Mouse (Mus musculus): ENCODE measurements around the gene Sod1. TPM values are rescaled to one million over a fixed set of nuclear protein-coding genes. Genes with fewer than 3 reads are reported as not detected.

Sod1 gene
- polyA plus RNA-seq, 1 experiment: 1,226 TPM

DNA sequence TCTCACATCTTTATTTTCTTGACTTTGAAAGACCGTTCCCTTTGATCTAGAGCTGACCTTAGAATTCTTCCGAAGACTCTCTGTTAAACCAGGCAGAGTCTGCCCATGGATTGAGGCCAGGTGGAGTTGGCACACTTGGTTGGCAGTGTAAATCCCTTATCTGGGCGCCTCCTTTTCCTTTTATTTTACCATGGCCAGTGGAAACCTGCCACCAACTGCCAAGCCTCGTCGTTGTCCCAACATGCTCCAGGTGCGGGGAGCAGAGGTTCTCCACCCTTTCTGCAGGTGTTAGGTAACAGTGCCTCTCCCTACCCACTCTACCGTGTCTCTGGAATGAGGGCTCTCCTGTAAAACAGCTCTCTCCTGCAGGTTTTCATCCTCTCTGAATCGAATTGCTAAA is 38.9 kb upstream of the Sod1 start:
- no peaks in the 10 kb centered on the region for H3K36me3 ChIP-seq (ENCODE audit: control insufficient read depth, insufficient read depth, low read length)
- 62% methylated on average over 8 of the region's 8 CpGs for WGBS
- H3K27me3 ChIP-seq (replicated peaks; ENCODE audit: control insufficient read depth, insufficient read depth, low read length): no peaks in the 10 kb centered on the region
- DNase-seq: peak; percentile 21
- H3K27ac ChIP-seq (ENCODE audit: insufficient read depth, low read depth, low read length): no peak overlapping the region; the same call in 1 of the 2 replicates
- no peak for TF ChIP-seq POLR2A (IDR thresholded peaks at IDR 0.05; ENCODE audit: low read depth, low read length)
- no peak for TF ChIP-seq CTCF (conservative IDR thresholded peaks at IDR 0.05; ENCODE audit: insufficient read depth, insufficient read length, low read depth, low read length)
- H3K4me1 ChIP-seq (ENCODE audit: control insufficient read depth, insufficient read depth, low read length): no peaks in the 10 kb centered on the region
- no peak overlapping the region for H3K4me3 ChIP-seq (ENCODE audit: insufficient read depth, low read depth, low read length)

DNA sequence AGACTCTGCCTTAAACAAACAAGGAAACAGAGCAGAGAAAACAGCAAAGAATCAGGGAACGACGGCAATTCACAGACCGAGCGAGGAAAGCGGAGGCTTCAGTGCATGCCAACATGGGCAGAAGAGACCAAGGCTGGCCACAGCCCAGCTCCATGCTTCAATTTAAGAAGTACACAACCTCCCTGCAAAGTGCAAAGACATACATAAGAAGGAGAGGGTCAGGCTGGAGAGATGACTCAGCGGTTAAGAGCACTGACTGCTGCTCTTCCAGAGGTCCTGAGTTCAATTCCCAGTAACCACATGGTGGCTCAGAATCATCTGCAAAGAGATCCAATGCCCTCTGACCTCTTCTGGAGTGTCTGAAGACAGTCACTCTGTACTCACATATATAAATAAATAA is 36.4 kb upstream of the Sod1 start:
- Histone ChIP-seq H3K4me3 (ENCODE audit: insufficient read depth, low read depth, low read length) (no peak overlapping the region), H3K36me3 (ENCODE audit: control insufficient read depth, insufficient read depth, low read length) (no peaks in the 10 kb centered on the region), H3K27ac (ENCODE audit: insufficient read depth, low read depth, low read length) (no peak overlapping the region), H3K27me3 (replicated peaks; ENCODE audit: control insufficient read depth, insufficient read depth, low read length) (no peaks in the 10 kb centered on the region), H3K4me1 (ENCODE audit: control insufficient read depth, insufficient read depth, low read length) (no peaks in the 10 kb centered on the region)
- 78% methylated on average over 6 of the region's 6 CpGs for WGBS
- no peak for DNase-seq
- TF ChIP-seq POLR2A (IDR thresholded peaks at IDR 0.05; ENCODE audit: low read depth, low read length) (no peak), CTCF (conservative IDR thresholded peaks at IDR 0.05; ENCODE audit: insufficient read depth, insufficient read length, low read depth, low read length) (no peak)

DNA sequence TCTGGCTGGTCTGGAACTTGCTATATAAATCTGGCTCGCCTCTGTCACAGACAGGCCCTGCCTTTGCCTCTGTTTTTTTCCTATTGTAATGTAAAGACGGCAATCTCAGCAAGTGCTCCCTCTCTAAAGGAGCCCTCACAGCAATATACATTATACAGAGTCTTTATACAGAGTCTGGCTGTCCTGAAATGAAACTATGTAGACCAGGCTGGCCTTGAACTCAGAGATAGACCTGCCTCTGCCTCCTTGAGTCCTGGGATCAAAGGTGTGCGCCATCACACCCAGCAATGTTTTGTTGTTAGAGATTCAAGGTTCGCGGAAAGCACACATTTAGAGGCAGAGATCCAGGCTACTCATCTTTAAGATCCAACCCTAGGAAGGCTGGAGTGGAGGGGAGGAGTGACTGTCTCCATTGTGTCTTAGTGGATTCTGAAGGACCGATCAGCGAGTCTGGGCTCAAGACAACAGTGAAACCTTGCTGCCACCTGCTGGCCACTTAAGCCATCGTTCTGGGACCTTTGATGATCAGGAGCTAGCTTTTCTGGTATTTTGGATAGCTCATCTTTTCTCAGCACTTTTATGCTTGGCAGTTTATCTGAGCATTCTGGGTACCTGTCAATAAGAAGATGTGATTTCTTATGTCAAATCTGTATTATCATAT is 34.5 kb upstream of the Sod1 start:
- TF ChIP-seq CTCF (conservative IDR thresholded peaks at IDR 0.05; ENCODE audit: insufficient read depth, insufficient read length, low read depth, low read length) (peak; percentile 92), POLR2A (IDR thresholded peaks at IDR 0.05; ENCODE audit: low read depth, low read length) (no peak)
- peak; percentile 81 for DNase-seq
- Histone ChIP-seq H3K36me3 (ENCODE audit: control insufficient read depth, insufficient read depth, low read length) (no peaks in the 10 kb centered on the region), H3K27ac (ENCODE audit: insufficient read depth, low read depth, low read length) (no peak overlapping the region), H3K27me3 (replicated peaks; ENCODE audit: control insufficient read depth, insufficient read depth, low read length) (no peaks in the 10 kb centered on the region), H3K4me1 (ENCODE audit: control insufficient read depth, insufficient read depth, low read length) (no peaks in the 10 kb centered on the region), H3K4me3 (ENCODE audit: insufficient read depth, low read depth, low read length) (no peak overlapping the region)
- WGBS: 49% methylated on average over 8 of the region's 8 CpGs

DNA sequence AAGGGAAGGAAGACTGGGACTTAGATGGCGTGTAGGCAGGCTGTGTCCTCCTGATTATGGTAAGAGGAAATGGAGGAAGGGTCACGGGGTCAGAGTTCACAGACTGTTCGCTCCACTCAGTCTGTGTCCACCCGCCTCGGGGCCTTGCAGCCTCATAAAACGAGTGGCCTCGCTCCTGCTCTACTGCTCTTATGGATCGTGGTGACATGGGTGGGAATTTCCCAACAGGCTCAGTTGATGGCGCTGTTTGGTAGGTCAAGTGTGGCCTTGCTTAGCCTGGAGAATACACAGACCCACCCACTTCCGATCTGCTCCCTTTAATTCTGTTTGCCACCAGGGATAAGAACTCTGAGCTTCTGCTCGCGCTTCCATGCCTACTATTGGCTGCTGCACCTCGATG is 33.1 kb upstream of the Sod1 start:
- WGBS: 18% methylated on average over 13 of the region's 13 CpGs
- Histone ChIP-seq H3K27me3 (replicated peaks; ENCODE audit: control insufficient read depth, insufficient read depth, low read length) (no peaks in the 10 kb centered on the region), H3K27ac (ENCODE audit: insufficient read depth, low read depth, low read length) (no peak overlapping the region), H3K4me3 (ENCODE audit: insufficient read depth, low read depth, low read length) (no peak overlapping the region), H3K4me1 (ENCODE audit: control insufficient read depth, insufficient read depth, low read length) (no peaks in the 10 kb centered on the region), H3K36me3 (ENCODE audit: control insufficient read depth, insufficient read depth, low read length) (no peaks in the 10 kb centered on the region)
- no peak for TF ChIP-seq POLR2A (IDR thresholded peaks at IDR 0.05; ENCODE audit: low read depth, low read length)
- TF ChIP-seq CTCF (conservative IDR thresholded peaks at IDR 0.05; ENCODE audit: insufficient read depth, insufficient read length, low read depth, low read length): peak; percentile 75
- DNase-seq: peak; percentile 62

DNA sequence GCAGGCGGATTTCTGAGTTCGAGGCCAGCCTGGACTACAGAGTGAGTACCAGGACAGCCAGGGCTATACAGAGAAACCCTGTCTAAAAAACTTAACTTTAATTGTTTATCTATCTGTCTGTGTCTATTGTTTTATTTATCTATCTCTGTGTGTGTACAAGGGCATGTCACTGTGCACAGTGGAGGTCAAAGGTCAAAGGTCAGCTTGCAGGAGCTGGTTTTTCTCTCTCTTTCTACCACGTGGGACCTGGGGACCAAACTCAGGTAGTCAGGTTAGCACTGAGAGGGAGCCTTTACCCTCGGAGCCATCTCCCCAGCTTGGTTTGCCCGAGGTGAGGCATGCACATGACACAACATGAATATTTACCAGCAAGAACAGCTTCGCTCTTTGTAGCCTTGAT is 29.3 kb upstream of the Sod1 start:
- Histone ChIP-seq H3K4me3 (ENCODE audit: insufficient read depth, low read depth, low read length) (no peak overlapping the region), H3K27ac (ENCODE audit: insufficient read depth, low read depth, low read length) (no peak overlapping the region), H3K27me3 (replicated peaks; ENCODE audit: control insufficient read depth, insufficient read depth, low read length) (no peaks in the 10 kb centered on the region), H3K4me1 (ENCODE audit: control insufficient read depth, insufficient read depth, low read length) (no peaks in the 10 kb centered on the region), H3K36me3 (ENCODE audit: control insufficient read depth, insufficient read depth, low read length) (no peaks in the 10 kb centered on the region)
- TF ChIP-seq CTCF (conservative IDR thresholded peaks at IDR 0.05; ENCODE audit: insufficient read depth, insufficient read length, low read depth, low read length): no peak
- no peak for TF ChIP-seq POLR2A (IDR thresholded peaks at IDR 0.05; ENCODE audit: low read depth, low read length)
- DNase-seq: no peak
- WGBS: 73% methylated on average over 6 of the region's 6 CpGs

DNA sequence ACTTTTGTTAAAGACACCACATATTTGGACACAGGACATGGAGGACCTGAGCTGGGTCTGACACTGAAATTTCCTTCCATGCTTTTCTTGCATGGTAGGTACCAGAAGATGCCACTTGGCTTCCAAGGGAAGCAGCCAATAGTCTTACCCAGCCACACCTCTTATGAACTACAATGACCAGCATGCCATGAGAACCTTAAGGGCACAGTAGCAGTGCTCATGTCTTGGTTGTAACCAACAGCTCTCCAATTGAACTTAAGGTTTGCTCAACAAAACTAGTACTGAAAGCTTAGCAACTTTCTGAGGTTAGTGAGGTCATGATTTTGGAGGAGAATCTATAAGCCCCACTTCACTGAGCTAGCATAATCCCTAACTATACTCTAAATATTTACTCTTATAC is 26.8 kb upstream of the Sod1 start:
- no peaks in the 10 kb centered on the region for H3K36me3 ChIP-seq (ENCODE audit: control insufficient read depth, insufficient read depth, low read length)
- no peak overlapping the region for H3K27ac ChIP-seq (ENCODE audit: insufficient read depth, low read depth, low read length)
- no peaks in the 10 kb centered on the region for H3K27me3 ChIP-seq (replicated peaks; ENCODE audit: control insufficient read depth, insufficient read depth, low read length)
- TF ChIP-seq CTCF (conservative IDR thresholded peaks at IDR 0.05; ENCODE audit: insufficient read depth, insufficient read length, low read depth, low read length) (no peak), POLR2A (IDR thresholded peaks at IDR 0.05; ENCODE audit: low read depth, low read length) (no peak)
- H3K4me3 ChIP-seq (ENCODE audit: insufficient read depth, low read depth, low read length): no peak overlapping the region
- H3K4me1 ChIP-seq (ENCODE audit: control insufficient read depth, insufficient read depth, low read length): peaks cover 3% of the 10 kb centered on the region; the same call in 1 of the 2 replicates
- no peak for DNase-seq

DNA sequence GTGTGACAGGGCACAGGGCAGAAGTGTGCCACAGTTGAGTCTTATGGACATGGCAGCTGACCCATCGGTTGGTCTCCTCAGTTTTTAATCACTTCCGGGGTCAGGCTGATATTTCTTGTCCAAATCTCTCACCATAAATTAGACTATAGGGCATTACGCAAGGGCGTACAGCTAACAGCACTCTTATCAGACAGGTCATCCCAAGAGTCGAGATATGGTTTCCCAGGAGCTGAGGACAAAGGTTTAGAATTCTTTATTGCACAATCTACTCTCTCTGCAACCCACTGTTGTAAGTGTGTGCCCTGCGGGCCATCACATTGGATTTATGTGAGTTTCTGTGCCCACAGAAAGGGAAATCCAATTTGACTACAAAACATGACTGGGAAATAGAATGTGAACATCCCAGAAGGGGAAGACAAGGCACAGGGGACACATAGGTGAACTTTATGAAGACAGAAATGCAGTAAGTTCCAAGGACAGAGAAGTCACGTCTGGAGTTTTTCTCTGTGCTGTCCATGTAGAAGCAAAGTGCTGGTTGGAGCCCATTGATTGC is 23.8 kb upstream of the Sod1 start:
- H3K27me3 ChIP-seq (replicated peaks; ENCODE audit: control insufficient read depth, insufficient read depth, low read length): no peaks in the 10 kb centered on the region
- H3K36me3 ChIP-seq (ENCODE audit: control insufficient read depth, insufficient read depth, low read length): no peaks in the 10 kb centered on the region
- TF ChIP-seq CTCF (conservative IDR thresholded peaks at IDR 0.05; ENCODE audit: insufficient read depth, insufficient read length, low read depth, low read length) (no peak), POLR2A (IDR thresholded peaks at IDR 0.05; ENCODE audit: low read depth, low read length) (no peak)
- no peak overlapping the region for H3K4me3 ChIP-seq (ENCODE audit: insufficient read depth, low read depth, low read length)
- WGBS: 78% methylated on average over 7 of the region's 7 CpGs
- no peak overlapping the region for H3K27ac ChIP-seq (ENCODE audit: insufficient read depth, low read depth, low read length)
- DNase-seq: no peak
- H3K4me1 ChIP-seq (ENCODE audit: control insufficient read depth, insufficient read depth, low read length): peaks cover 3% of the 10 kb centered on the region; the same call in 1 of the 2 replicates

Data from kidney, adult 2 months (tissue).